Mouse (Mus musculus): Measurements from ENCODE around the gene Sva. TPM values are rescaled to one million over a fixed set of nuclear protein-coding genes. Genes with fewer than 3 reads are reported as not detected.

The Sva gene
- not detected in 2 replicates for total RNA-seq (2023)

DNA sequence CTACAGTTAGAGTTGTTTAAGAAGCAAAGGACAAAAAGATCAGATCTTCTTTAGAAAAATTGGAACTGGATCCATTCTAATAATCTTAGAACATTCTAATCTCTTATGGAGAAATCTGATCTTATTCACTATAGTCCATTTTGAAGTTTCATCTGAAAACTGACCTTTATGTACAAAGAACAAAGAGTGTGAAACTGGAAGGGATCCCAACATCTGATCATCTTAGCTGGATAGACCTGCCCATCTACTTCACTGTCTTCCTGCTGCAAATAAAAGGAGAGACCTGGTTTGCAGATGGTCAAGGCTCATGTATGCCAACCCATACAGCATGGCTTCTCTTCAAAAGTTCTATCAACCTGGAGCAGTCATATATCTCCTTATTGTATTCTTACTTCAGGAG is at the start of gene Sva:
TSS of gene Sva (plus strand) at position 301 of the 400 bp plus-strand sequence.

Other genes starting within 250 kb of the Sva start
- not detected in 2 replicates for gene Pip, start 190.9 kb upstream of the Sva start, total RNA-seq (2023)
- gene Sval2, start 185.4 kb upstream of the Sva start, total RNA-seq (2023): not detected in 2 replicates
- gene Sval1, start 86.8 kb upstream of the Sva start, total RNA-seq (2023): not detected in 2 replicates
- not detected in 2 replicates for gene Sval3, start 70.3 kb upstream of the Sva start, total RNA-seq (2023)
- gene Tas2r139, start 102.5 kb downstream of the Sva start, total RNA-seq (2023): not detected in 2 replicates
- not detected in 2 replicates for gene Tas2r144, start 176.9 kb downstream of the Sva start, total RNA-seq (2023)
- gene Gstk1, start 207.5 kb downstream of the Sva start, total RNA-seq (2023): 4.0 and 4.5 TPM in 2 replicates
- not detected in 2 replicates for gene Tmem139, start 223.6 kb downstream of the Sva start, total RNA-seq (2023)
- gene Casp2, start 226.6 kb downstream of the Sva start, total RNA-seq (2023): 65.5 and 97.9 TPM in 2 replicates
- gene Clcn1, start 248.3 kb downstream of the Sva start, total RNA-seq (2023): 0.11 and 0.32 TPM in 2 replicates